Mouse (Mus musculus) testis, adult 2 months (tissue): ENCODE data around the gene Kcnmb3. TPM values are rescaled to one million over a fixed set of nuclear protein-coding genes. Genes with fewer than 3 reads are reported as not detected.

Source experiments
- H3K27ac ChIP-seq: fragments of 200-500 bp; 2 replicates; pipeline ENCODE4 v1.5.1; 2012; ENCODE audit warnings: low read depth, low read length; ENCODE audit not compliant: control insufficient read depth, insufficient read depth
- H3K27me3 ChIP-seq: fragments of 200-500 bp; 2 replicates; pipeline ENCODE4 v1.6.1; 2012; ENCODE audit warnings: mild to moderate bottlenecking, low read length, moderate library complexity; ENCODE audit not compliant: control insufficient read depth, insufficient read depth
- H3K36me3 ChIP-seq: fragments of 200-500 bp; 2 replicates; pipeline ENCODE4 v1.6.1; 2012; ENCODE audit warnings: mild to moderate bottlenecking, low read length; ENCODE audit not compliant: control insufficient read depth, insufficient read depth
- H3K4me1 ChIP-seq: fragments of 200-500 bp; 2 replicates; pipeline ENCODE4 v1.6.1; 2012; ENCODE audit warnings: low read length; ENCODE audit not compliant: control insufficient read depth, insufficient read depth
- H3K4me3 ChIP-seq: fragments of 200-500 bp; 2 replicates; pipeline ENCODE4 v1.5.1; 2012; ENCODE audit warnings: low read depth, mild to moderate bottlenecking, low read length, moderate library complexity, mixed read lengths; ENCODE audit not compliant: control insufficient read depth
- CTCF ChIP-seq: fragments of 200-500 bp; IDR thresholded peaks from 2 replicates; pipeline ENCODE4 v1.5.1; 2012; ENCODE audit warnings: low read depth, mild to moderate bottlenecking, inconsistent platforms, low read length, moderate library complexity; ENCODE audit not compliant: control insufficient read depth, insufficient read depth, insufficient replicate concordance
- POLR2A ChIP-seq: fragments of 200-500 bp; IDR thresholded peaks from 2 replicates; pipeline ENCODE4 v1.6.1; 2012; ENCODE audit warnings: low read depth, mild to moderate bottlenecking, inconsistent platforms, low read length, moderate library complexity; ENCODE audit not compliant: control insufficient read depth
- polyA plus RNA-seq: library from polyadenylated mRNA; depleted of rRNA; stranded (reverse); fragments of >200 nt; gene quantifications from 2 replicates; pipeline ENCODE4 v1.2.3, GENCODE M21; 2012

Kcnmb3 gene
- polyA plus RNA-seq, 1 experiment = 3.6 TPM

DNA sequence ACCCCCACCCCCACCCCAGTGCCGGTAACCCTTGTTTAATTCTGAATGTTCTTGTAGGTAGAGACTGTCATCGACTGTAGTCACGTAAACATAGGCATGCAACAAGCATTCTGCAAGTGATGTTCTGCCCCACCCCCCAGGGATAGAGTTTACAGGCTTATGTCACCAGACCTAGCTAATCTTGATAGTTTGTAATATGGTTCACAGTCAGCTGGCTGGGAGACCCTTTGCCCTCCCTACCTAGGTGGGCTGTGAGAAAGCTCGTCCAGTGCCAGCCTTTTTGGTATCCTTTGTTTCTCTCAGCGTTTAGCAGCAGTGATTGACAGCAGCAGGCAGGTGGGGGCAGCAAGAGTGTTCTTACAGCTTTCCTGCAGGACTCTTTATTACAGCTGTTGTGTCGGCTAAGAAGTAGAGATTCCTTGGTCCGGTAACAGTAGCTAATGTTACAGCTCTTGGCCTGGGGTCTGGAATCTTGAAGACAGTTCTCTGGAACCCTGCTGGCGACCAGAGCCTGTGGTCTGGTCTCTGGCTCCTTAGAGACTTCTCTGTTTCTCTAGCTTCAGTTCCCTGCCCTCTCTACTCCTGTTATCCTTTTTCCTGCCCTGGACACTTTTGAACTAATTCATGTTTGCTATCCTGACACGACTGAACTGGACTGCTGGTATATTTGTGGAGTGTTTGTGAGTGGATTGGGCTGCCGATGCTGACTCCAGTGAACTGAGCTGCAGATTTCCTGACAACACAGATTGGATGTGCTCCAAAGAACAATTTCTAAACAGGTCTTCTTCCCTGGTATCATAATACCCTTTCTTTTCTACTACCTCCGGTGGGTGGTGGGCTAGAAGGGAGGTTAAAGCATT is 14.6 kb upstream of the Kcnmb3 start:
- Histone ChIP-seq H3K36me3 (no peaks in the 10 kb centered on the region), H3K27ac (no peak overlapping the region), H3K4me1 (peaks cover 15% of the 10 kb centered on the region), H3K4me3 (no peak overlapping the region), H3K27me3 (no peaks in the 10 kb centered on the region)
- TF ChIP-seq POLR2A (no peak), CTCF (no peak)

DNA sequence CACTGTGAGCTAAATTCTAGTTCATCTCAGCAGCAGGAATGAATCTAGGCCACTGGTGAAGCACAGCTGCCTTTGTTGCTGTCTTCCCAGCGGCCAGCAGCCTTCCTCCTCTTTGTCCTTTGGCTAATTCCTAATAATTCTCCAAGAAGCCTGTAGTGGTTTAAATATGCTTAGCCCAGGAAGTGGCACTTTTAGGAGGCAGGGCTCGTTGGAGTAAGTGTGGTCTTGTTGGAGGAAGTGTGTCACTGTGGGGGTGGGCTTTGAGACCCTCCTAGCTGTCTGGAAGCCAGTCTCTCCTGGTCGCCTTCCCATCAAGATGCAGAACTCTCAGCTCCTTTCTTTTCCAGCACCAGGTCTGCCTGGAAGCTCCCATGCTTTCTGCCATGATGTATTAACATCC is 13.8 kb upstream of the Kcnmb3 start:
- TF ChIP-seq POLR2A (no peak), CTCF (no peak)
- H3K4me3 ChIP-seq = no peak overlapping the region
- no peaks in the 10 kb centered on the region for H3K36me3 ChIP-seq
- peaks cover 13% of the 10 kb centered on the region for H3K4me1 ChIP-seq
- no peak overlapping the region for H3K27ac ChIP-seq
- H3K27me3 ChIP-seq = no peaks in the 10 kb centered on the region

DNA sequence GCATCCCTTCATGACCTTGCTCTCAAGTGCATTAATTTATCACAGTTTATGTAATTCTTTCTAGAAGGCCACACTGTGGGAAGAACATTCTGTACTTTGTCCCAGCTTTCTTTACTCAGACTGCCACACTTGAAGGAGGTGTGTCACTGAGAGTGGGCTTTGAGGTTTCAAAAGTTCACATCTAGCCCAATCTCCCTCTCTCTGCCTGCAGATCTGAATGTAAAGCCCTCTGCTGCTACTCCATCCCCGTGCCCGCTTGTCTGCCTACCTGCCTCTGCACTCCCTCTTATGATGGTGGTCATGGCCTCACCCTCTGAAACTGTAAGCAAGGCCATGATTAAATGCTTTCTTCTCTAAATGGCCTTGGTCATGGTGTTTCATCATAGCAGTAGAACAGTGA is 8.3 kb upstream of the Kcnmb3 start:
- TF ChIP-seq CTCF (no peak), POLR2A (no peak)
- H3K36me3 ChIP-seq = no peaks in the 10 kb centered on the region
- peak overlapping the region; percentile 41 for H3K4me3 ChIP-seq
- no peaks in the 10 kb centered on the region for H3K27me3 ChIP-seq
- peak overlapping the region; percentile 80 for H3K27ac ChIP-seq
- peaks cover 13% of the 10 kb centered on the region for H3K4me1 ChIP-seq

DNA sequence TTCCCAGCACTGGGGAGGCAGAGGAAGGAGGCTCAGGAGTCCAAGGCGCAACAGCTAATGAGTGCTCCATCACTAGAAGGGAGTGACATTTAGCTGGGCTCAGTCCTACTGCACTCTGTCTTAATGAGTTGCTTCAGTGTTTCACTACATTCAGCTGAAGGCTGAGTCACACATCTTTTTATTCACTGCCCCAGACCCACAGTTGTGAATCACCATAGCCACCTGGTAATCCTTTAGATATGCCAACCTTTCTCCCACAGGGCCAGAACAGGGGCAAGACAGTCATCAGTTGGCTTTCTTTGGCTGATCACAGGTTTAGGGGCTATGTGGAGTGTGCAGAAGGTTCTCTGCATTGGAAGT is 4.7 kb upstream of the Kcnmb3 start:
- H3K4me3 ChIP-seq = no peak overlapping the region
- H3K36me3 ChIP-seq = no peaks in the 10 kb centered on the region
- 0 out of 2 replicates have a peak overlapping the region, but pooled peaks have one; percentile 22 for H3K27ac ChIP-seq
- no peaks in the 10 kb centered on the region for H3K27me3 ChIP-seq
- H3K4me1 ChIP-seq = peaks cover 9% of the 10 kb centered on the region
- TF ChIP-seq POLR2A (no peak), CTCF (no peak)

DNA sequence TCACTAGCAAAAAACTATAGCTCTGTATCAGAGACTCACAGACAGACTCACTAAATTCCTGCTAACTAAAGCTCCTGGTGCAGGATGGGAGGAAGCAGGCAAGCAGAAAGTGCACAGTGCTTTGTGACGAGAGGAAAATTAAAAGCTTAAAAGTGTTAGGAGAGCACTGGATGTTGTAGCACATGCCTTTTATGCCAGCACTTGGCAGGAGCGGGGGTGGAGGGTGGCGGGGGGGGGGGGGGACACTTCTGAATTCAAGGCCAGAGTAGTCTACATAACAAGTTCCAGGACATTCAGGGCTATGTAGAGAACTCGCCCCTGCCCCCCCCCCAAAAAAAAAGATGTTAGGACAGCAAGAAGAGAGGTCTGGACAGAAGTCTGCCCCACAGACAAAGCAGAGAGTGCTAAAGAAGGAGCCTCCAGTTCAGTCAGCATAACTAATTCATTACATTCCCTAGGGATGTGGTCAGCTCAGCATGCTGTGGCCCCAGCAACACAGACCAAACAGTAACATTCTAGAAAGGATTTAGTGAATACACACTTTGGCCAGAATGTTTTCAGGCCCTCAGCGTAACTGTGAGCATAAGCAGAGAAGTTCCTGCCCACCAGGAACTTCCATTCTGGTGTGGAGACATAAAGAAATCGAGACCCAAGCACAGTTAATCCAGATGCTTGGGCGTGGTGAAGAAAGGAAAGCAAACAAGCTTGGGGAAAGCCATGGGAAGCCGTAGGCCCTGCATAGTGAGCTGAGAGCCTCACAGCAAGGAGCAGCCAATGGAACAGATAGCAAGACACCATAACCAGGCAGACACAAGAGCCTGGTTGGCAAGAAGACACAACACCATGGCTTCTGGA is 4.1 kb upstream of the Kcnmb3 start:
- TF ChIP-seq POLR2A = no peak
- TF ChIP-seq CTCF = no peak
- Histone ChIP-seq H3K27ac (0 out of 2 replicates have a peak overlapping the region, but pooled peaks have one; percentile 22), H3K4me3 (no peak overlapping the region), H3K4me1 (peaks cover 7% of the 10 kb centered on the region), H3K36me3 (no peaks in the 10 kb centered on the region), H3K27me3 (no peaks in the 10 kb centered on the region)

DNA sequence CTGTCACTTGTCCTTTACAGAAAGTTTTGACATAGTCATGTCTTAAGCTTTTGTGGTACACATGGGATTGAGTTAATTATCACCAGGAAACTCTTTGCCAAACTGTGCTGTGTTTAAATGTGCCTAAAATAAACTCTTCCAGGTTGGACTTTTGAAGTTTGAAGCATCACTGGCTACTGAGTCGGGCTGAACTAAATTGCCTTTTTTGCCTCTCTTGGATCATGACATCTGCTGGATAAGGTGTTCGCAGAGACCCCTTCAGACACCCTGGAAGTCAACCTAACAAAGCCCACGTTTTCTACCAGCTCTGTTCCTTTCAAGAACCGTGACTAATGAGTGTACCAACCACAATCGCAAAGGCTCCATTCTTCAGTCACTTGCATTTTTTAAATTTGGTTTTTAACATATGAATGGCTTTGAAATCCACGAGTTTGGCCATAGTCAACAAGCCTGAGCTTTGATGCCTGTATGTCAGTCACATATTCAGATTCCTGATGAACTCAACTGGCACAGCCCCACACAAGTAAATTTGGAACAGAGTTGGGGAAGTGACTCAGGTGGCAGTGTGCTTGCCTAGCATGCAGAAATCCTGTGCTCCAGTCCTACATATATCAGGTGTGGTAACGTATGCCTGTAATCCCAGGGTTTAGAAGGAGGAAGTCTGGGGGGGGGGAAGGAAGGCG is 3.2 kb upstream of the Kcnmb3 start:
- H3K4me1 ChIP-seq = peaks cover 5% of the 10 kb centered on the region
- TF ChIP-seq POLR2A (no peak), CTCF (no peak)
- H3K27me3 ChIP-seq = no peaks in the 10 kb centered on the region
- H3K27ac ChIP-seq = no peak overlapping the region
- H3K4me3 ChIP-seq = no peak overlapping the region
- H3K36me3 ChIP-seq = no peaks in the 10 kb centered on the region

DNA sequence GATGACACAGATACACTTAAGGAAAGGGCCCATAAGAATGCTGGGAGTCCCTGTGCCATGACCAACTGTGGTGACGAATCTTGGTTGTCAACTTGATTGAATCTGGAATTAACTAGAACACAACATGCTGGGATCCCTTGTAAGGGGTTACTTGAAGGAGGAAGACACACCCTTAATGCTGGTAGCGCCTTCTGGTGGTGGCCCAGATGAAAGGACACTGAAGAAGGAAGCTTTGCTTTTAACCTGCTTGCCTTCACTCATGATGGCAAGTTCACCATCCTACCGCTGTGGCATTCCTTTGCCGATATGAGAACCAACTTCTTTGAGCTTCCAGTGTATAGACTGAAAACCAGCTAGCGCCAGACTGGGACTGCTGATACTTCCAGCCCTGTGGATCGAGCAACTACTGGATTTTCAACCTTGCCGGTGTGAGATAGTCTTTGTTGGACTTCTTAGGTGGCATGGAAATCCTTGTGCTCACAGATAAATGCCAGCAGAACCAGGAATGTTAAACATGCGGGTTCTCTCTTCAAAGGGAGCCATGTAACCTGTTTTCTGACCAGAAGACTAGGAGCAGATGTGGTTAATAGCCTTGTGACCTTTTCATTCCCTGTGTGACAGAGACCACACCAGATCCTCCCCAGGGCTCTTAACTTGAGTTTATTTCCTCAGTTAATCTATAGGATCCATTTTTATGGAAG is 2.5 kb upstream of the Kcnmb3 start:
- Histone ChIP-seq H3K36me3 (no peaks in the 10 kb centered on the region), H3K4me3 (no peak overlapping the region; the same call in 1 of the 2 replicates), H3K27ac (no peak overlapping the region), H3K4me1 (peaks cover 5% of the 10 kb centered on the region), H3K27me3 (no peaks in the 10 kb centered on the region)
- TF ChIP-seq CTCF (no peak), POLR2A (no peak)
